Mouse (Mus musculus) adipocyte (in vitro differentiated cells): ENCODE data around the gene Vgll4.

ENCODE experiments used
- DNase-seq: peaks from one replicate; pipeline ENCODE4 v3.0.0-alpha.2; 2016; ENCODE audit warnings: low spot score

The Vgll4 gene

GRCm38 (mm10) chr6:114871010-114871660 lies 98.7 kb downstream of the Vgll4 start:
- no peak for DNase-seq

GRCm38 (mm10) chr6:114869501-114870076 lies 100.2 kb downstream of the Vgll4 start:
- DNase-seq: no peak

GRCm38 (mm10) chr6:114868656-114869055 lies 101.1 kb downstream of the Vgll4 start:
- no peak for DNase-seq

GRCm38 (mm10) chr6:114866619-114867018 lies 103.2 kb downstream of the Vgll4 start:
- DNase-seq: no peak

- DNase-seq: no peak
These were observed 103.7 kb downstream of the Vgll4 start for GRCm38 (mm10) chr6:114866078-114866477.

GRCm38 (mm10) chr6:114864421-114864820 lies 105.4 kb downstream of the Vgll4 start:
- no peak for DNase-seq

- DNase-seq: peak; percentile 73
These were observed 106.3 kb downstream of the Vgll4 start for GRCm38 (mm10) chr6:114863501-114863900.

GRCm38 (mm10) chr6:114862046-114862445 lies 107.7 kb downstream of the Vgll4 start:
- no peak for DNase-seq

- no peak for DNase-seq
These were observed 108.2 kb downstream of the Vgll4 start for GRCm38 (mm10) chr6:114861591-114861990.

GRCm38 (mm10) chr6:114860677-114861568 lies 108.9 kb downstream of the Vgll4 start:
- peak; percentile 95 for DNase-seq

- DNase-seq: no peak
These were observed 111.1 kb downstream of the Vgll4 start for GRCm38 (mm10) chr6:114858722-114859053.

GRCm38 (mm10) chr6:114857996-114858721 lies 111.6 kb downstream of the Vgll4 start:
- peak; percentile 99 for DNase-seq

- DNase-seq: no peak
These were observed 113.3 kb downstream of the Vgll4 start for GRCm38 (mm10) chr6:114856501-114856900.

GRCm38 (mm10) chr6:114855644-114856043 lies 114.2 kb downstream of the Vgll4 start:
- DNase-seq: no peak

GRCm38 (mm10) chr6:114854368-114854767 lies 115.4 kb downstream of the Vgll4 start:
- peak; percentile 46 for DNase-seq

- DNase-seq: no peak
These were observed 117.1 kb downstream of the Vgll4 start for GRCm38 (mm10) chr6:114852739-114853138.

- DNase-seq: no peak
These were observed 118.1 kb downstream of the Vgll4 start for GRCm38 (mm10) chr6:114851688-114852087.

GRCm38 (mm10) chr6:114849787-114850186 lies 120.0 kb downstream of the Vgll4 start:
- DNase-seq: no peak

GRCm38 (mm10) chr6:114848761-114849160 lies 121.0 kb downstream of the Vgll4 start:
- DNase-seq: no peak

- no peak for DNase-seq
These were observed 122.1 kb downstream of the Vgll4 start for GRCm38 (mm10) chr6:114847582-114848174.

GRCm38 (mm10) chr6:114846153-114846772 lies 123.5 kb downstream of the Vgll4 start:
- DNase-seq: no peak
